Mouse (Mus musculus) liver, adult 2 months (tissue): Measurements from ENCODE around the gene Zc3h12a. TPM values are rescaled to one million over a fixed set of nuclear protein-coding genes. Genes with fewer than 3 reads are reported as not detected.

Source experiments
- DNase-seq: peaks from one replicate; pipeline ENCODE4 v3.0.0-alpha.2; 2011; ENCODE audit warnings: low read depth, low spot score; ENCODE audit errors: extremely low read depth
- H3K27ac ChIP-seq: fragments of 200-500 bp; replicated peaks from 2 replicates; pipeline ENCODE4 v1.5.1; 2012; ENCODE audit warnings: low read depth, mild to moderate bottlenecking, control low read depth, inconsistent platforms, low read length; ENCODE audit not compliant: insufficient read depth
- H3K27me3 ChIP-seq: fragments of 200-500 bp; 2 replicates; pipeline ENCODE4 v1.6.1; 2012; ENCODE audit warnings: mild to moderate bottlenecking, moderate library complexity, low read length, inconsistent platforms; ENCODE audit not compliant: control insufficient read depth, insufficient read depth
- H3K36me3 ChIP-seq: fragments of 200-500 bp; 2 replicates; pipeline ENCODE4 v1.6.1; 2012; ENCODE audit warnings: low read length, inconsistent platforms; ENCODE audit not compliant: control insufficient read depth, insufficient read depth
- H3K4me1 ChIP-seq: fragments of 200-500 bp; 2 replicates; pipeline ENCODE4 v1.6.1; 2011; ENCODE audit warnings: low read length; ENCODE audit not compliant: control insufficient read depth, insufficient read depth
- H3K4me3 ChIP-seq: fragments of 200-500 bp; 2 replicates; pipeline ENCODE4 v1.5.1; 2011; ENCODE audit warnings: low read depth, mild to moderate bottlenecking, control low read depth, low read length, moderate library complexity; ENCODE audit not compliant: insufficient read depth
- H3K79me2 ChIP-seq: fragments of 200-500 bp; 2 replicates; pipeline ENCODE4 v1.6.1; 2012; ENCODE audit warnings: inconsistent platforms, mild to moderate bottlenecking, low read length, moderate library complexity; ENCODE audit not compliant: control insufficient read depth, insufficient read depth
- H3K9ac ChIP-seq: fragments of 200-500 bp; 2 replicates; pipeline ENCODE4 v1.6.1; 2012; ENCODE audit warnings: low read depth, mild to moderate bottlenecking, control low read depth, inconsistent platforms, low read length
- CTCF ChIP-seq: fragments of 200-500 bp; IDR thresholded peaks from 2 replicates; pipeline ENCODE4 v1.5.1; 2011; ENCODE audit warnings: low read depth, low read length, control low read depth
- POLR2A ChIP-seq: fragments of 200-500 bp; IDR thresholded peaks from 2 replicates; pipeline ENCODE4 v1.6.1; 2011; ENCODE audit warnings: low read length, control low read depth; ENCODE audit not compliant: insufficient read depth; ENCODE audit errors: extremely low read depth
- WGBS: fragments of 180-500 bp; shearing (Covaris S2); methylation state at CpG from one replicate; pipeline ENCODE4 v1.1.7; 2018; 5-methylcytosine and 5-hydroxymethylcytosine counted together
- polyA plus RNA-seq: library from polyadenylated mRNA; depleted of rRNA; stranded (reverse); fragments of >200 nt; gene quantifications from 2 replicates; pipeline ENCODE4 v1.2.3, GENCODE M21; 2012; rRNA removed
- total RNA-seq: library from RNA; depleted of rRNA; stranded (reverse); fragments of >200 nt; gene quantifications from 2 replicates; pipeline ENCODE4 v1.2.3, GENCODE M21; 2014; rRNA removed

The Zc3h12a gene
- total RNA-seq (0.67 and 0.74 TPM in 2 replicates), polyA plus RNA-seq (2.4 and 3.0 TPM in 2 replicates)

DNA sequence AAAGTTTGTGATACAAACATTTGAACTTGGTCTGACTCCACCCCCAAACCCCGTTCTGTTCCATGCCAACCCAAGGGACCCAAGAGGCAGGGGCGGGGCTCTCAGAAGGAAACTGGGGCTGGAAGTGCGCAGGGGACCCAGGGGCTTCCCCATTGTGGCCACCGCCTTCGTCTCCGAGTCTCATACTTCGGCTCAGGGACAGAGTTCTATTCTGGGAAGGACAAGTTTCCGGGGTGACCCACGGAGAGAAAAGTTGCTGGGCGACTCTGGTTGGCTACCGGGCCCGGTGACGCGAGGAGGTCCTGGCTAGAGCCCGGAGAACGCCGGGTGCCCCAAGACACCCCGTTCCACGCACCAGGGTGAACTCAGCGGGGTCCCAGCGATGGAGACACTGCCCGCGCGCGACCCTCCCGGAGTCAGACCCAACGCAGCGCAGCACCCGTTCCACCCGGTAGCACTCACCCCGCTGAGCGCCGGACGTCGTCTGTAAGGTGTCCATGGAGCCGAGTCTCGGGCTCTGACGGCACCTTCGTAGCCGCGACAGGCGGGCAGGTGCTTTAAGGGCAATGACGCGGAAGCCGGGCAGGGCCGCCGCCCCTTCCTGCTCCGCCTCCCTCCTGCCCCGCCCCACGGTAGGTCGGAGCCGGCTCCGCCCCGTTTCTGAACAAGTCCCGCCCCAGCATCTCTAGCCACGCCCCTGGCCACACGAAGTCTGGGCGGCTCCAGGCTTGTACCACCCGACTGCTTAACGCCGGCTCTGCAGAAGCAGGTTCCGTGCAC lies at the start of gene Zc3h12a:
Zc3h12a (minus strand) TSS at position 536 of the 780 bp plus-strand sequence.
- TF ChIP-seq POLR2A (peak; percentile 73; the same call in 1 of the 2 replicates), CTCF (no peak)
- WGBS: under 1% methylated on average over 62 of the region's 62 CpGs
- no peaks in the 10 kb centered on the region for H3K27me3 ChIP-seq
- peak; percentile 75 for DNase-seq
- H3K4me1 ChIP-seq: peaks cover 25% of the 10 kb centered on the region
- no peaks in the 10 kb centered on the region for H3K36me3 ChIP-seq
- peak within 1 kb of the TSS; percentile 86 for H3K27ac ChIP-seq
- H3K79me2 ChIP-seq: no peaks in the 10 kb centered on the region; the same call in 1 of the 2 replicates
- H3K9ac ChIP-seq: peak within 1 kb of the TSS; percentile 74
- H3K4me3 ChIP-seq: peak within 1 kb of the TSS; percentile 70

DNA sequence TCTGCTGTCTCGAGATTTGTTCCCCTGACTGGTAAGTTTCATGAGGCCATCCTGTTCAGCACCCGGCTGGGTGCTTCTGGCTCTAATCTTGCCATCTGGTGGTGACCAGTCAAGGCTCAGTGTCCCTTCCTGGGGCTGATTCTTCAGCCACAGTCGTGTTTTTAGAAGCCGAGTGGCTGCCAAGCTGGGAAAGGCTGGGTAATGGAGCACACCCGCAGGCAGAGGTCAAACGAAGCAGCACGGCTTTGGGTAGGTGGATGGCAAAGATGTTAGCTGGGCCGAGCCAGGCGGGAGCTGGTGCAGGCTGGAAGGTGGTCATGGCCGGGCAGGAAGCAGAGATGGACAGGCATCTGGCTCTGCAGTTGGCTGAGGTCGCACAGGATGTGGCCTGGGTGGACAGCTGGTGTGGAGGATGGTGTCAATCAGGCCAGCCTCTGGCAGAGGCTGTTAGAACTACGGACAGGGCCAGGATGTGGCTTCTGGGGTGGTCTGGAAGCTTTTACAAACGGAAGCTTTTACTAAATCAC lies 49.1 kb upstream of the Zc3h12a start:
- no peaks in the 10 kb centered on the region for H3K36me3 ChIP-seq
- no peaks in the 10 kb centered on the region for H3K27me3 ChIP-seq
- no peaks in the 10 kb centered on the region for H3K4me1 ChIP-seq
- H3K27ac ChIP-seq: no peak overlapping the region
- WGBS: 45% methylated on average over 13 of the region's 13 CpGs
- H3K4me3 ChIP-seq: no peak overlapping the region
- no peaks in the 10 kb centered on the region for H3K79me2 ChIP-seq
- no peak for DNase-seq
- TF ChIP-seq CTCF (no peak), POLR2A (no peak)
- no peak overlapping the region for H3K9ac ChIP-seq

DNA sequence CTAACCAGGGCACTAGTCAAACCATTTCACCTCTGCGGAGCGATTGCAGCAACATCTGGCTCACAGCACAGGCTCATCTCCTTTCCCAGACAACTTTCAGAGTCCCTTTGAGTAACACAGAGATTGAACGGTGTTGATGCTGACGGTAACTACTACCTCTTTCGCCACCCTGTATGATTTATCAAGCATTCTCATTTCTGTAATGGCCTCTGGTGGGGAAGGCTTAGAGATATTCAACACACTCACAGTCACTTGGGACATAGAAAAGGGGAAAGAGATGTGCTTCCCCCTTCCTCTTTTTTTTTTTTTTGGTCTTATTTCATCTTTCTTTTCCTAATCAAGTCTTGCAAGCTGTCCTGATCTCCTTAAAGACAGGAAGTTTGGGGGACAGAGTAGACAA lies 48.5 kb upstream of the Zc3h12a start:
- H3K79me2 ChIP-seq: no peaks in the 10 kb centered on the region
- no peaks in the 10 kb centered on the region for H3K4me1 ChIP-seq
- 94% methylated on average over 5 of the region's 5 CpGs for WGBS
- H3K27me3 ChIP-seq: no peaks in the 10 kb centered on the region
- TF ChIP-seq CTCF (no peak), POLR2A (no peak)
- H3K9ac ChIP-seq: no peak overlapping the region
- no peak overlapping the region for H3K27ac ChIP-seq
- H3K4me3 ChIP-seq: no peak overlapping the region
- H3K36me3 ChIP-seq: no peaks in the 10 kb centered on the region
- no peak for DNase-seq

DNA sequence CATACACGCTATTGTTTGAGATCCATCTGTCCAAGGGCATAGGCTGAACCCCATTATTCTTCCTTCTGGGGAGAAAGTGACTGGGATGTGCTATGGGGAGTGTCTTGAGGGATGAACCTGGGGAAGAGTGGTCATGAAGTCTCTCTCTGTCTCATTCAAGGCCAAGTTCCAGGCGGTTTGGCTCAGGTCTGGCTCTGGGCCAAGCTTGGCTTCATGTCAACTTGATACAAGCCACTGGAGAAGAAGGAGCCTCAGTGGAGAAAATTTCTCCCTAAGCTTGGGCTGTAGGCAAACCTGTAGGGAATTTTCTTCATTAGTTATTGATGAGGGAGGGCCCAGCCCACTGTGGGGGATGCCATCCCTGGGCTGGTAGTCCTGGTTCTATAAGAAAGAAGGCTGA lies 48.0 kb upstream of the Zc3h12a start:
- H3K9ac ChIP-seq: no peak overlapping the region
- 55% methylated on average over 2 of the region's 2 CpGs for WGBS
- H3K79me2 ChIP-seq: no peaks in the 10 kb centered on the region
- TF ChIP-seq CTCF: no peak
- no peak for TF ChIP-seq POLR2A
- no peak for DNase-seq
- no peaks in the 10 kb centered on the region for H3K4me1 ChIP-seq
- no peak overlapping the region for H3K4me3 ChIP-seq
- no peaks in the 10 kb centered on the region for H3K27me3 ChIP-seq
- no peaks in the 10 kb centered on the region for H3K36me3 ChIP-seq
- H3K27ac ChIP-seq: no peak overlapping the region

DNA sequence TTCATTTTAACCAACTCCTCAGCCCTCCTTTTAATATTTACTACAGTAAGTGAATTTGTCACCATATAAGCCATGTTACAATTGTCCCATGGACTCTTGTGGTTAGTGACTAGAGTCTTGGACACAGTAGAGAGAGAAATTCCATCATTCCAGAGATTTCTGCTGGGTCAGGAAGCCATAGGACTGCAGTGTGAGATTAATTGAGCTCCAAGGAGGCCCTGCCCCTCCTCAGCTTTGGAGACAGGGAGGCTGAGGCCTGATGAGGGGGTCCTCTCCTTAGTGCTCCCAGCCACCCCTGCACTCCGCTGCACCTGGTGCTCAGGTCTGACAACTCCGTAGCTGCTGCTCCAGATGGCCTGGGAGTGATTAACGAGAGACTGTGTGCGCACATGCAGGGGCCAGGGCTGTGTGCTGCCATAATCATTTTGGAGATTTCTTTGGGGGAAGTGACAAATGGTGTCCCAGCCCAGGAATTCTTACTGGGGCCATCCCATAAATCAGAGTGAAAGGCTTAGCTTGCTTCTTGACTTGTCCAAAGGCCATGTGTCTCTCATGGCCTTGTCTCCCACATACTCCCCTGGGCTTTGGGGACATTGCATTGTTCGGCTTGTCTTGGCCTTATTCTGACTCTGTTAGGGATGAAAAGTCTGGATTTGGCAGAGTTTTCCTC lies 47.0 kb upstream of the Zc3h12a start:
- Histone ChIP-seq H3K4me1 (no peaks in the 10 kb centered on the region), H3K4me3 (no peak overlapping the region), H3K27ac (no peak overlapping the region), H3K9ac (no peak overlapping the region), H3K27me3 (no peaks in the 10 kb centered on the region), H3K36me3 (no peaks in the 10 kb centered on the region), H3K79me2 (no peaks in the 10 kb centered on the region)
- DNase-seq: no peak
- WGBS: 87% methylated on average over 5 of the region's 5 CpGs
- TF ChIP-seq POLR2A (no peak), CTCF (no peak)

DNA sequence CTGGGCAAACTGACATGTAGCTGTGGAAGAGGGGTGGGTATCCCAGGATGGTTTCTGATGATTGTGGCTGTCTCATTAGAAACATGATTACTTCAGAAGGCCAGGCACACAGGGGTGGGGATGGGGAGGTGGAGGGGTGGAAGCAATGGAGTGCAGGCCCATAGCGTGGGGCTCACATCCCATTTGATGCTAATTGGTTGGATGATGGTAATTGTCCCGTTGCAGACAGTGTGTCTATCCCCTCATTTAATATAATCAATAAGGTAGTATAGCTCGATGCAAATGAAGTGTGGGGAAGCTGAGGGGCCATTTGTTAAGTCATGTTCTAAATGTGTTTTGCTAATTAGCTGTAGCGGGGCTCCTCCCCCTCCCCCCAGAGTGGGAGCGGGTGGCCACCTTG lies 45.5 kb upstream of the Zc3h12a start:
- Histone ChIP-seq H3K36me3 (no peaks in the 10 kb centered on the region), H3K4me3 (no peak overlapping the region), H3K4me1 (no peaks in the 10 kb centered on the region), H3K27me3 (no peaks in the 10 kb centered on the region), H3K9ac (no peak overlapping the region), H3K79me2 (no peaks in the 10 kb centered on the region), H3K27ac (no peak overlapping the region)
- TF ChIP-seq POLR2A (no peak), CTCF (no peak)
- DNase-seq: no peak
- WGBS: 84% methylated on average over 5 of the region's 5 CpGs
